Mouse (Mus musculus) MN1 (cell line): ENCODE measurements around the gene Lrrk2.

Experiments used
- DNase-seq: peaks from one replicate; pipeline ENCODE4 v3.0.0-alpha.2; 2016; ENCODE audit warnings: low spot score

The Lrrk2 gene

GRCm38 (mm10) chr15:91672645-91673568 is at the start of gene Lrrk2:
Gene Lrrk2 (plus strand): TSS chr15:91673175.
- DNase-seq = no peak

DNA sequence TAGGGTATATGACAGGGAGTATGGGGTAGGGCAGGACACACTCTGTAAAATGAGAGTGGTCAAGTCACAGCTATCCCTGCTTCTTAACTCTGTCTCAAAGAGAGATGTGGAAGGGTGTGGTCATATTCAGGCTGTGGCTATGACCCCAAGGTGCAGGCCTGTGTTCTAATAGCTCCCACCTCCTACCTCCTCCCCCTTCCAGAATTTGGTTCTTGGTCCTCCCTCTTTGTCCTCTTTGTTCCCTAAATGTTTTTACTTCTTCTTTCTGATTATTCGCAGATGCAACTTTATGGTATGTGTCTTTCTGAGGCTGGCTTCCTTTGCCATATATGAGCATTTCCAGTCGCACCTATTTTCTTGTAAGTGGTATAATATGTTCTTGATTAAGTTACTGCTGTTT is 48.5 kb upstream of the Lrrk2 start:
- DNase-seq = no peak

DNA sequence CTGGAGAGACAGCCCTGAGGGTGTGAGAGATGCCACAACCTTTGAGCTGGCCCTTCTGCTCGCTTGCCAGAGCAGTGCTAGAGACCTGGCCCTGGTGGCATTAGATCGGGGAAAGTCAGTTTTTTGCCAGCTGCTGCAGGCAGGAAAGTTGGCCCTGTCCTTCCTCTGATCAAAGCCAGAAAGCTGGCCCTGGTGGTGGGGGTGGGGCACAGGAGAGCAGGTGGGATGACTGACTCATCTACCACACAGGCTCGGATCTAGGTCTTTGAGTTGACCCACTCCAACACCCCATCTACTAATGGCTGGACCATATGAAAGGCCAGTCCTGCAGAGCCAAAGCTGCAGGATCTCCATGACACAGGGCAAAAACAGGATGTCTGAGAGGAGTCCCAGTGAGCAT is 43.8 kb upstream of the Lrrk2 start:
- DNase-seq = no peak

DNA sequence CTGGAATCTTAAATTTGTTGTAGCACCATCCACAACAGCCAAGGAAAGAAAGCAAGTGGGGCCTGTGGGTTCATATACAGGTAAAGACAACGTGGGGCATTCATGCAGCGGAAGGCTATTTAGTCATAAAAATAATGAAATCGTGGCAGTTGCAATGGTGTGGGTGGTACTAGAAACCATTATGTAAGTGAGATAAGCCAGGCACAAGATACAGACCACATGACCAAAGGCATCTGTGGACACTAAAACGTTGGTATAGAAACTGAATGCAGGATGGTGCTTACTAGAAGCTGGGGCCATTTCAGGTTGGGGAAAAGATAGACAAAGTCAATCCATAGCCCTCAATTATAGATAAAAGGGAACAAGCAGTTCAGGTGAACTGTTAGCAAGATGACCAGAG is 40.5 kb upstream of the Lrrk2 start:
- no peak for DNase-seq

DNA sequence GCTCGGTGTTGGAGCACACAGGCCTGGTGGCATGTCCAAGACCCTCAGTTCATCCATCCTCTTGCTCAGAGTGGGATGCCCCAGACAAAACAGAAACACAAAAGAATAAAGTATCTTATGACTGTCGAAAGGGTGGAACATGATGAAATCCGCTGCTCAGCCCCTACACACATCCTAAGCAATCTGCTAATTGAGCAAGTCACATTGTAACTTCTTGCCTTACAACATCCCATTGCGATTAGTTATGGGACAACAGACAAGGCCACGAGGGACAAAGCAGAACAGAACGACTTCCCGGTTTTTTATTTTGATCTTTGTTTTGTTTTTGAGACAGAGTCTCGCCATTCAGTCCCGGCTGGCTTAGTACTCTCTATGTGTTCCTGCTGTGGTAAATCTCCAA is 39.9 kb upstream of the Lrrk2 start:
- no peak for DNase-seq

DNA sequence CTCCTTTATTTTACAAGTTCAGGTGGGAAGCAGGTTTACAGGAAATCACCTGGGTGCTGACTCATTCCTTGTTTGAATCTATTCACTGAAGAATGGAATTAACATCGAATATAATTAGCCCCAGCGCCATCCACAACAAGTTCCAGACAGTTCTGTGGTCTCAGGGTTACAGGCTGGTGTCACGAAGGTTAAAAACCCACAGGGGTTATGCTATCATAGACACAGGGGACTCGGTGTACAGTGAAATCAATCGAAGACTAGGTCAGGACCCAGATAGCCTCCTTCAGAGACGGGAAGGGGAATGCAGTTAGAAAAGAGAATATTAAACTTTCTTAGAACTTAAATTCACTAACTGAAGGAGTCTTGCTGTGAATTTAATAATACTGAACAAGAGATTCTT is 39.2 kb upstream of the Lrrk2 start:
- no peak for DNase-seq

DNA sequence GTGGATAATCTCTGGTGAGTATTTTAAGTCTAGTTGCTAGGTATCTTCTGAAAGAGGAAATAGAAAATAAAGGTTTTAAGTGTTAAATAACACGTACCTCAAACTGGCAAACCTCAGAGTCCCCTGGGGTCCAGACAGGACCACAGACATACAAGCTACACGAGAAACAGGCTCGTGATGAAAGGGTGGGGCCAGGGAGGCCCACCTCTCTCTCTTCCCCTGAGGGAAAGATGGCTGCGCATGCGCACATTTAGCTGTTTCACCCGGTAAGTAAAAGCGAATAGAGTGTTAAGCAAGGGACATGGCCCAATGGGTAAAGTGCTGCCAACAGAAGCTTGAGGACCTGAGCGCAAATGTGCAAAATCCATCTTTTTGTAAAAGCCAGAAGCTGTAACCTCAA is 38.7 kb upstream of the Lrrk2 start:
- DNase-seq = no peak

DNA sequence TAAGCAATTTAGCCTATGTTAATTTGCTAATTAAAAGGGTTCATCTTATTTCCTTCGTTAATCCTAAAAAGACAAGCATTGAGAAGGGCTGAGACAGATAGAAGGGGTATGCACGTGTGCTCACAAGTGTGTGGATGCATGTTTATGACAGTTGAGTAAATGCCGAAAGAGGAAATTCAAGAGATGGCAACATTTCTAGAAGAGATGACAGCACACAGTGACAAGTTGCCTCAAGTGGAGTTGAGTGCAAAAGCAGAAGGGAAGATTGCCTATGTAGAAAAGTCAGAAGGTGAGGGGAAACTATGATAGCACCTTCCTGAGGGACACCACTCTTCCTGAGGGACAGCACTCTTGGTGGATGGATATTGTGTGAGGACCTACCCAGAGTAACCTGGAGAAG is 31.3 kb upstream of the Lrrk2 start:
- DNase-seq = no peak

DNA sequence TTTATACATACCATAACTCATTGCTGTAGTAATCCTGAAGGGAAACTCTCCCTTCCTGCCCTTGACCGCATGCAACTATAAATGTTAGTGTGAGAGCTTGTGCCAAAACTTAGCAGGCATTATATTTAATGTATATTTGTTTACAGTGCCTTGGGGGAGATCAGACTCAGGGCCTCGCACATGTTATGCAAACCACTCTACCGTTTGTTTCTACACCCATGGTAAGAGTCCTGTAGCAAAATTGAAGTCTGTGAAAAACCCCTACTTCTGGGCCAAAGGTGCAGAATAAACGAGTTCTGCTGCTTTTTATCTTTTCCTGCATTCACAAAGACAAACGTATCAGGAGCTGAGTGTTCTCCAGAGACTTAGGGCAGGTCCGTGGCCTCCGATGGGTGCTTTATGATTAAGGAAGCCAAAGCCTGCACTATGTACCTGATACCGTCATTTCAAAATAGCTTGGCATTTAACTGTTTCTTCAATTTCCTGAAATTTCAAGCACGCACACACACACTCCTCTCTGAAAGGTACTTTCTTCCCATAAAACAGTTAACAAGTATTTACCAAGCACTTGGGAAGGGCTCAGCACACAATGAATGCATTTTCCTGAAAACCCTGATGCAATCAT is 30.2 kb upstream of the Lrrk2 start:
- no peak for DNase-seq

- DNase-seq = no peak
These were observed 29.2 kb upstream of the Lrrk2 start for GRCm38 (mm10) chr15:91643632-91644348.

- DNase-seq = no peak
These were observed 22.7 kb upstream of the Lrrk2 start for GRCm38 (mm10) chr15:91650270-91650669.

- no peak for DNase-seq
These were observed 21.5 kb upstream of the Lrrk2 start for GRCm38 (mm10) chr15:91651493-91651892.

DNA sequence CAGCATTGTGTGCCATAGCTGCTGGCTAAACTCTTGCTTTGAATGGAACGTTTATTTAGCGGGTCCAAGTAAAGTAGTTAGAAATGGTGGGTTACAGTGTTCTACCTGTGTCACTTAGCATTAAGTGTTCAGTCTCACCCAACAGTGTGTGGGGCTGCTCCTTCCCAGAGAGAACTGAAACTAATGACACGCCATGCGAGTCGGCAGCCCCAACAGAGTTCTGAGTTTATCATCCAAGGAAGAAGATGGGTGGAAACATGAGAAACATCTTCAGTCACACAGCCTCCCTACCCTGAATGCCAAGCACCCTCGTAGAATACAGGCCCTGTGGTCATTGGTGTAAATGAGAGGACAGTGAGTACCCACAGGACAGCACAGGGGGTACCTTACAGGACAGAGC is 14.7 kb upstream of the Lrrk2 start:
- no peak for DNase-seq

DNA sequence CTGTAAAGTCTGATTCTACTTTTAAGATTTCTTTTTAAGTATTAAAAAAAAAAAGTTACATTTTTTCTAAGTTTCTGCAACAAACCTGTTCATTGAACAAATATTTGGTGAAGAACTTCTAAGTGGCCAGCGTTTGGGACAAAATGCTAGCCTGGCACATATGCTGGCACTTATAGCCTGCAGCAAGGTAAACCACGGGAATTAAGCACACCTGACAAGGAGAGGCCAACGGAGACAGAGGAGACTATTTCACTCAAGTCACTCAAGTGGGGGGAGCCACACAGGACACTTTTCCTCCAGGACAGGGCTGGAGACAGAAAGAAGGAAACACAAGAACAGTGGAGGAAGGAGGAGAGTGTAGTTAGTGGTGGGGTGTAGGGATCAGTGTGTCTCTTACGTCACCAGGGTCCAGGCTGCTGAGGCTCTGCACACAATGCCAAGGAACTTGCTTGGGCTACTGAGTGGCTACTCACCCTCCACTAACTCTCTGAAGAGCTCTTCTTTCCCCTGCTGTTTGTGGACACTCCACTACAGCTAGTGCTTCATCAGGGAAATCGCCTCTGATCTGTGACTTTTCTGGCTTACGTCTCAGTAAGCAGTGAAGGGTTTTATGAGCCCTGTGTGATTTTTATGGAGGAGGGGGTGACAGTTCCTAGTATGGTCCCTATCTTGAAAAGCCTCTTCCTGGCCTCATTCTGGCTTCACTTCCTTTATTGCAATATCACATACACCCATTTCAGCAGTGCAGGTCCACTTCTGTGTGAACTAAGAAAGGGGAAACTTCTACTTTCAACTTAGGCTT is 12.5 kb upstream of the Lrrk2 start:
- no peak for DNase-seq

DNA sequence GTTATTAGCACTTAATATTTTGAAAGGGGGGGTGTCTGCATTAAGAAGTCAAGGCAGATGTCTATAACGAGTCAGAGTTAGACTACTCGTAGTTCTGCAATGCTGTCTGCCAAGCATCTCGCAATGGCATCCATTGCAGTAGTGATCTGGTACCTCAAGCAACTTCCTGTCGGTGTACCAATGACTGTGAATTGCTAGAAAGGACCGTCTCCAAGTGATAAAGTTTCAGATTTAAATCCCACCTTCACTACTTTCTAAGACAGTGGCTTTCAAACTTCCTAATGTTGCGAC is 12.0 kb upstream of the Lrrk2 start:
- DNase-seq = no peak

DNA sequence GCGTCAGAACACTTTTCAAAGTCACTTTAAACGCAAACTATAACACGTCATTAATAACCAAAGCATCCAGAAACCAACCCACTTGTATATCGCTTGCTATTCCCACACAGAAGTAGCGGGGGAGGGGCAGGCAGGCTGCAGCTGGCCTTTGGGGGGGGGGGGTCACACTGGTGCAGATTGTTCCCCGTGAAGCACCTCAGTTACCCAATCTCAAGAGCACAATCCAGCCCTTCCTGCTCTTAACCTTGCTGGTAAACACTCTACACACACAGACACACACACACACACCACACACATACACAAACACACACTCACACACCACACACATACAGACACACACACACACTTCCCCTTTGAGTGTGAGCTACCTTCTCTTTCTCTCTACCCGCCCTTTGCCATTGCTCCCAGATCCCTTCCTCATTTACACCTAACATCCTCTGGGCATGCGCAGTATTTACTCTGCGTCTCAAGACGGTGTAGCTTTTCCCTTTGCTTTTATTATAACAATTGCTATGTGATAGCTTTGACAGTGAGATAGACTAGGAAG is 8.3 kb upstream of the Lrrk2 start:
- DNase-seq = no peak

DNA sequence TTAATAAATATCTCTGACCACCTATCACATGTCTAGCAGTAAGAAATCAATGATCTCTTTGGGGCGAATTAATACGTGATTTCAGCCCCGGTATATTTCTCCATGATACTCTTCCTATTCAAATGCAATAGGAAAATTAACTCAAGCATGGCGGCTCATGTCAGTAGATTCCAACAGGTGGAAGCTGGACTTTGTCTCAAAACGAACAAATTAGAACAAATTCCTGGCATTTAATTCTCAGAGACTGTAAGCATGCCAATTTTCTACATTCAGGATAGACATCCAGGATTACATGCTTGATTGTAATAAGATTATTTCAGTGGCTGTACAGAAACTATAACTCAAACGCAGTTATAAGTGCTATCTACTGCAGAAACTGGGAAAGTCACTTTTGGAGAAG is 7.4 kb upstream of the Lrrk2 start:
- DNase-seq = no peak

GRCm38 (mm10) chr15:91671216-91671615 is 1.8 kb upstream of the Lrrk2 start:
- DNase-seq = no peak

GRCm38 (mm10) chr15:91671987-91672386 is 988 bp upstream of the Lrrk2 start:
- DNase-seq = no peak

GRCm38 (mm10) chr15:91673569-91673905 is 562 bp downstream of the Lrrk2 start:
- no peak for DNase-seq

DNA sequence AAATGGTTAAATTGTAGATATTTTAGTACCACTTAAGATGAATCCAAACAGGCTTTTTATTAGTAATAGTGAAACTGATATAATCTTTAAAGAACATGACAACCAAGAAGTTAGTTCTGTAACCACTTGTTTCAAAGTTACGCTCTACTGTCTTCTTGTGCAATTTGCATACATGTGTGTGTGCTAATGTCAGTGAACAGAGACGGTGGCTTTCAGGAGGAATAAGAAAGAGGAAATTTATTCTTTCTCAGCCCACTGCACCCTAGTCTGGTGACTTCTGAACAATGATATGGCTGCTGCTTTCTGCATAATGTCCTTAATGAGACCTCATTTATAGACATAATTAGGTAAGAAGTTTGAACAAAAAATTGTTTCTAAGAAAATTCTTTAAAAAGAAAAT is 7.1 kb downstream of the Lrrk2 start:
- DNase-seq = no peak

GRCm38 (mm10) chr15:91685880-91686563 is 13.0 kb downstream of the Lrrk2 start:
- DNase-seq = no peak
